Mouse (Mus musculus): ENCODE results near the gene E130208F15Rik. TPM values are rescaled to one million over a fixed set of nuclear protein-coding genes. Genes with fewer than 3 reads are reported as not detected.
A peak's percentile ranks its signal among the peaks of the same experiment; 100 is the strongest.

The E130208F15Rik gene
- polyA plus RNA-seq, 1 experiment, result 0.57 TPM

- WGBS, result 17% methylated on average over 5 of the region's 5 CpGs
- peak; percentile 50 to 57 for DNase-seq
- no peaks in the 10 kb centered on the region for H3K27me3 ChIP-seq (ENCODE audit: control insufficient read depth, insufficient read depth, low read length)
- H3K27ac ChIP-seq (ENCODE audit: insufficient read depth, low read length), result peak overlapping the region; percentile 97
- peak overlapping the region; percentile 45 for H3K4me3 ChIP-seq (replicated peaks; ENCODE audit: insufficient read depth, low read depth, low read length)
- no peak for TF ChIP-seq POLR2A (IDR thresholded peaks at IDR 0.05; ENCODE audit: borderline replicate concordance, insufficient read depth, low read length)
- no peak for TF ChIP-seq CTCF (IDR thresholded peaks at IDR 0.05; ENCODE audit: borderline replicate concordance, insufficient read depth, low read depth, low read length)
- peaks cover 38% of the 10 kb centered on the region for H3K4me1 ChIP-seq (ENCODE audit: control insufficient read depth, insufficient read depth, low read length)
Measured at GRCm38 (mm10) chr7:30294296-30294695, 27.2 kb upstream of the E130208F15Rik start.

- Histone ChIP-seq H3K4me3 (replicated peaks; ENCODE audit: insufficient read depth, low read depth, low read length) (peak overlapping the region; percentile 40), H3K4me1 (ENCODE audit: control insufficient read depth, insufficient read depth, low read length) (peaks cover 38% of the 10 kb centered on the region), H3K27me3 (ENCODE audit: control insufficient read depth, insufficient read depth, low read length) (no peaks in the 10 kb centered on the region), H3K27ac (ENCODE audit: insufficient read depth, low read length) (peak overlapping the region; percentile 97)
- 2% methylated on average over 10 of the region's 10 CpGs for WGBS
- no peak for TF ChIP-seq POLR2A (IDR thresholded peaks at IDR 0.05; ENCODE audit: borderline replicate concordance, insufficient read depth, low read length)
- 0 out of 2 replicates have a peak, but pooled peaks have one; percentile 9 for TF ChIP-seq CTCF (IDR thresholded peaks at IDR 0.05; ENCODE audit: borderline replicate concordance, insufficient read depth, low read depth, low read length)
- peak; percentile 95 to 98 for DNase-seq
Measured at GRCm38 (mm10) chr7:30295103-30295502, 26.4 kb upstream of the E130208F15Rik start.

GRCm38 (mm10) chr7:30296816-30297215 lies 24.7 kb upstream of the E130208F15Rik start:
- Histone ChIP-seq H3K4me3 (replicated peaks; ENCODE audit: insufficient read depth, low read depth, low read length) (no peak overlapping the region), H3K27ac (ENCODE audit: insufficient read depth, low read length) (no peak overlapping the region), H3K27me3 (ENCODE audit: control insufficient read depth, insufficient read depth, low read length) (no peaks in the 10 kb centered on the region), H3K4me1 (ENCODE audit: control insufficient read depth, insufficient read depth, low read length) (peaks cover 30% of the 10 kb centered on the region)
- 92% methylated on average over 15 of the region's 15 CpGs for WGBS
- no peak for TF ChIP-seq POLR2A (IDR thresholded peaks at IDR 0.05; ENCODE audit: borderline replicate concordance, insufficient read depth, low read length)
- no peak for TF ChIP-seq CTCF (IDR thresholded peaks at IDR 0.05; ENCODE audit: borderline replicate concordance, insufficient read depth, low read depth, low read length)
- DNase-seq, result peak in 1 of 2 experiments; percentile 32

- Histone ChIP-seq H3K27me3 (ENCODE audit: control insufficient read depth, insufficient read depth, low read length) (no peaks in the 10 kb centered on the region), H3K4me1 (ENCODE audit: control insufficient read depth, insufficient read depth, low read length) (peaks cover 30% of the 10 kb centered on the region)
- 87% methylated on average over 16 of the region's 16 CpGs for WGBS
Measured at GRCm38 (mm10) chr7:30297266-30297665, 24.3 kb upstream of the E130208F15Rik start.

GRCm38 (mm10) chr7:30300914-30301313 lies 20.6 kb upstream of the E130208F15Rik start:
- no peaks in the 10 kb centered on the region for H3K27me3 ChIP-seq (ENCODE audit: control insufficient read depth, insufficient read depth, low read length)
- peak; percentile 78 for TF ChIP-seq CTCF (IDR thresholded peaks at IDR 0.05; ENCODE audit: borderline replicate concordance, insufficient read depth, low read depth, low read length)
- no peak for TF ChIP-seq POLR2A (IDR thresholded peaks at IDR 0.05; ENCODE audit: borderline replicate concordance, insufficient read depth, low read length)
- no peak overlapping the region for H3K27ac ChIP-seq (ENCODE audit: insufficient read depth, low read length)
- DNase-seq, result no peak
- no peak overlapping the region for H3K4me3 ChIP-seq (replicated peaks; ENCODE audit: insufficient read depth, low read depth, low read length)
- WGBS, result 41% methylated on average over 3 of the region's 3 CpGs
- peaks cover 15% of the 10 kb centered on the region for H3K4me1 ChIP-seq (ENCODE audit: control insufficient read depth, insufficient read depth, low read length)

More at GRCm38 (mm10) chr7:30297266-30297665, 24.3 kb upstream of the E130208F15Rik start:
- no peak overlapping the region for H3K4me3 ChIP-seq (replicated peaks; ENCODE audit: insufficient read depth, low read depth, low read length)
- no peak for TF ChIP-seq POLR2A (IDR thresholded peaks at IDR 0.05; ENCODE audit: borderline replicate concordance, insufficient read depth, low read length)
- TF ChIP-seq CTCF (IDR thresholded peaks at IDR 0.05; ENCODE audit: borderline replicate concordance, insufficient read depth, low read depth, low read length), result no peak
- no peak overlapping the region for H3K27ac ChIP-seq (ENCODE audit: insufficient read depth, low read length)
- peak in 1 of 2 experiments; percentile 42 for DNase-seq

- 88% methylated on average over 16 of the region's 16 CpGs for WGBS
- no peak for DNase-seq
- Histone ChIP-seq H3K27ac (ENCODE audit: insufficient read depth, low read length) (no peak overlapping the region), H3K27me3 (ENCODE audit: control insufficient read depth, insufficient read depth, low read length) (no peaks in the 10 kb centered on the region), H3K4me3 (replicated peaks; ENCODE audit: insufficient read depth, low read depth, low read length) (no peak overlapping the region), H3K4me1 (ENCODE audit: control insufficient read depth, insufficient read depth, low read length) (peaks cover 4% of the 10 kb centered on the region; the same call in 1 of the 2 replicates)
- TF ChIP-seq POLR2A (IDR thresholded peaks at IDR 0.05; ENCODE audit: borderline replicate concordance, insufficient read depth, low read length) (no peak), CTCF (IDR thresholded peaks at IDR 0.05; ENCODE audit: borderline replicate concordance, insufficient read depth, low read depth, low read length) (peak; percentile 48; the same call in 1 of the 2 replicates)
Measured at GRCm38 (mm10) chr7:30306083-30306779, 15.3 kb upstream of the E130208F15Rik start.

GRCm38 (mm10) chr7:30308076-30309005 lies 13.2 kb upstream of the E130208F15Rik start, which contains the start of gene Alkbh6:
TSS of gene Alkbh6 (plus strand) at chr7:30308717.
- Histone ChIP-seq H3K4me1 (ENCODE audit: control insufficient read depth, insufficient read depth, low read length) (peaks cover 4% of the 10 kb centered on the region; the same call in 1 of the 2 replicates), H3K27ac (ENCODE audit: insufficient read depth, low read length) (peak within 1 kb of the TSS; percentile 49), H3K4me3 (replicated peaks; ENCODE audit: insufficient read depth, low read depth, low read length) (peak within 1 kb of the TSS; percentile 80), H3K27me3 (ENCODE audit: control insufficient read depth, insufficient read depth, low read length) (no peaks in the 10 kb centered on the region)
- 3% methylated on average over 27 of the region's 27 CpGs for WGBS
- peak; percentile 10; the same call in 1 of the 2 replicates for TF ChIP-seq CTCF (IDR thresholded peaks at IDR 0.05; ENCODE audit: borderline replicate concordance, insufficient read depth, low read depth, low read length)
- TF ChIP-seq POLR2A (IDR thresholded peaks at IDR 0.05; ENCODE audit: borderline replicate concordance, insufficient read depth, low read length), result peak; percentile 96
- peak; percentile 94 to 98 for DNase-seq
